Mouse (Mus musculus) myocyte (in vitro differentiated cells): ENCODE measurements at regions not wholly inside any gene's neighbourhood (a gene's known extent, or its start where the extent isn't known, plus 50 kb on each side); places are given as distances from the start of the nearest gene placed in this dataset.

Experiments used
- E2F4 ChIP-seq: IDR thresholded peaks from one replicate; pipeline ENCODE4 v1.6.1; 2011; ENCODE audit warnings: mild to moderate bottlenecking, control low read depth, moderate library complexity; ENCODE audit not compliant: insufficient read depth
- MYOD1 ChIP-seq, 3 experiments: IDR thresholded peaks; one replicate each; pipeline ENCODE4 v1.6.1; 2011; ENCODE audit warnings: control low read depth in 2 of 3, low read depth in 2 of 3, mild to moderate bottlenecking in 2 of 3, moderate library complexity in 1 of 3; ENCODE audit not compliant: insufficient read length in 2 of 3, control insufficient read depth in 1 of 3
- POLR2A ChIP-seq: IDR thresholded peaks from one replicate; pipeline ENCODE4 v1.6.1; 2011; ENCODE audit warnings: low read depth, mild to moderate bottlenecking, control low read depth, moderate library complexity; ENCODE audit not compliant: insufficient read length
- REST ChIP-seq: IDR thresholded peaks from one replicate; pipeline ENCODE4 v1.6.1; 2011; ENCODE audit warnings: mild to moderate bottlenecking, control low read depth, moderate library complexity; ENCODE audit not compliant: insufficient read depth, insufficient read length
- USF1 ChIP-seq: IDR thresholded peaks from one replicate; pipeline ENCODE4 v1.6.1; 2011; ENCODE audit warnings: low read depth, mild to moderate bottlenecking, control low read depth, moderate library complexity

- TF ChIP-seq MYOD1 (IDR thresholded peaks at IDR 0.05; ENCODE audit: control insufficient read depth in 1 of 3, insufficient read length in 2 of 3, low read depth in 2 of 3) (no peak), REST (no peak), POLR2A (no peak), E2F4 (no peak), USF1 (no peak)
These were observed 113.1 kb downstream of the Nuf2 start for GRCm38 (mm10) chr1:169417979-169418664.
